Mouse (Mus musculus) cortical plate, adult 2 months (tissue): Measurements from ENCODE around the gene Cxcl16.

Source experiments
- CTCF ChIP-seq: fragments of 200-500 bp; IDR thresholded peaks from 2 replicates; pipeline ENCODE4 v1.5.1; 2011; ENCODE audit warnings: mild to moderate bottlenecking, control low read depth, low read length; ENCODE audit not compliant: insufficient read depth; ENCODE audit errors: extremely low read depth
- POLR2A ChIP-seq: fragments of 200-500 bp; IDR thresholded peaks from 2 replicates; pipeline ENCODE4 v1.6.1; 2011; ENCODE audit warnings: mild to moderate bottlenecking, low read length, control low read depth; ENCODE audit not compliant: insufficient read depth; ENCODE audit errors: extremely low read depth

- TF ChIP-seq CTCF: no peak
- TF ChIP-seq POLR2A: no peak
Observed at GRCm38 (mm10) chr11:70443964-70444363, 15.8 kb downstream of the Cxcl16 start.
